Mouse (Mus musculus): Measurements from ENCODE around the gene Serf1. TPM values are rescaled to one million over a fixed set of nuclear protein-coding genes. Genes with fewer than 3 reads are reported as not detected.

Serf1 gene
- total RNA-seq, 2 experiments from 2014 or later: 4.7 to 7.8 TPM

Other genes starting within 250 kb of the Serf1 start
- not detected for gene Cartpt, start 206.9 kb upstream of the Serf1 start, total RNA-seq (2021)
- gene Mccc2, start 92.4 kb upstream of the Serf1 start, total RNA-seq (2021): 10 to 100 TPM; 33.3 to 34.5 TPM
- 10 to 100 TPM; 13.9 to 17.4 TPM for gene Bdp1, start 3.9 kb upstream of the Serf1 start, total RNA-seq (2021)
- 10 to 100 TPM; 12.7 to 13.2 TPM for gene Smn1, start 16.8 kb downstream of the Serf1 start, total RNA-seq (2021)
- gene Naip2, start 94.1 kb downstream of the Serf1 start, total RNA-seq (2021): under 1 TPM; 0.18 to 0.21 TPM
- under 1 TPM; 0.10 to 0.13 TPM for gene Naip5, start 138.3 kb downstream of the Serf1 start, total RNA-seq (2021)
- under 1 TPM; 0.10 to 0.16 TPM for gene Naip6, start 209.7 kb downstream of the Serf1 start, total RNA-seq (2021)